Mouse (Mus musculus) spleen, adult 2 months (tissue): Measurements from ENCODE around the gene Thsd1. TPM values are rescaled to one million over a fixed set of nuclear protein-coding genes. Genes with fewer than 3 reads are reported as not detected.

Experiments
- DNase-seq, 2 experiments: peaks; one replicate each; pipeline versions ENCODE4 v3.0.0 to v3.0.0-alpha.2; 2012 to 2021; ENCODE audit warnings: low spot score in 2 of 2, low read depth in 1 of 2
- H3K27ac ChIP-seq: fragments of 200-500 bp; 2 replicates; pipeline ENCODE4 v1.5.1; 2012; ENCODE audit warnings: low read length, inconsistent platforms; ENCODE audit not compliant: insufficient read depth
- H3K27me3 ChIP-seq: fragments of 200-500 bp; 2 replicates; pipeline ENCODE4 v1.6.1; 2012; ENCODE audit warnings: mild to moderate bottlenecking, moderate library complexity, low read length, inconsistent platforms; ENCODE audit not compliant: control insufficient read depth, insufficient read depth
- H3K36me3 ChIP-seq: fragments of 200-500 bp; 2 replicates; pipeline ENCODE4 v1.6.1; 2012; ENCODE audit warnings: mild to moderate bottlenecking, low read length, inconsistent platforms; ENCODE audit not compliant: control insufficient read depth, insufficient read depth
- H3K4me1 ChIP-seq: fragments of 200-500 bp; 2 replicates; pipeline ENCODE4 v1.6.1; 2011; ENCODE audit warnings: inconsistent platforms; ENCODE audit not compliant: control insufficient read depth, insufficient read depth, insufficient read length
- H3K4me3 ChIP-seq: fragments of 200-500 bp; 2 replicates; pipeline ENCODE4 v1.5.1; 2011; ENCODE audit warnings: mild to moderate bottlenecking, inconsistent platforms; ENCODE audit not compliant: insufficient read depth, insufficient read length; ENCODE audit errors: extremely low read depth
- CTCF ChIP-seq: fragments of 200-500 bp; IDR thresholded peaks from 2 replicates; pipeline ENCODE4 v1.5.1; 2011; ENCODE audit warnings: mild to moderate bottlenecking, inconsistent platforms; ENCODE audit not compliant: insufficient read depth, insufficient read length, insufficient replicate concordance; ENCODE audit errors: extremely low read depth
- POLR2A ChIP-seq: fragments of 200-500 bp; IDR thresholded peaks from 2 replicates; pipeline ENCODE4 v1.6.1; 2011; ENCODE audit warnings: low read depth, low read length, inconsistent platforms
- WGBS: fragments of 180-500 bp; shearing (Covaris S2); methylation state at CpG from one replicate; pipeline ENCODE4 v1.1.7; 2018; 5-methylcytosine and 5-hydroxymethylcytosine counted together
- polyA plus RNA-seq: library from polyadenylated mRNA; depleted of rRNA; stranded (reverse); fragments of >200 nt; gene quantifications from 2 replicates; pipeline ENCODE4 v1.2.3, GENCODE M21; 2012

The Thsd1 gene
- polyA plus RNA-seq, 1 experiment: 2.3 TPM

GRCm38 (mm10) chr8:22242986-22243385 lies 15.9 kb downstream of the Thsd1 start:
- Histone ChIP-seq H3K36me3 (no peaks in the 10 kb centered on the region), H3K27me3 (no peaks in the 10 kb centered on the region), H3K27ac (no peak overlapping the region), H3K4me1 (no peaks in the 10 kb centered on the region), H3K4me3 (no peak overlapping the region)
- WGBS: 96% methylated on average over 9 of the region's 9 CpGs
- no peak for DNase-seq
- TF ChIP-seq POLR2A (no peak), CTCF (no peak)

- H3K27ac ChIP-seq: no peak overlapping the region
- WGBS: 73% methylated on average over 1 of the region's 1 CpGs
- no peaks in the 10 kb centered on the region for H3K36me3 ChIP-seq
- H3K4me3 ChIP-seq: no peak overlapping the region
- TF ChIP-seq CTCF (no peak), POLR2A (no peak)
- no peaks in the 10 kb centered on the region for H3K4me1 ChIP-seq
- no peaks in the 10 kb centered on the region for H3K27me3 ChIP-seq
- no peak for DNase-seq
These were observed 18.6 kb downstream of the Thsd1 start for GRCm38 (mm10) chr8:22245663-22246062.

GRCm38 (mm10) chr8:22247956-22248355 lies 20.8 kb downstream of the Thsd1 start:
- H3K27me3 ChIP-seq: no peaks in the 10 kb centered on the region
- no peak overlapping the region for H3K27ac ChIP-seq
- no peaks in the 10 kb centered on the region for H3K36me3 ChIP-seq
- WGBS: 93% methylated on average over 12 of the region's 12 CpGs
- H3K4me3 ChIP-seq: no peak overlapping the region
- H3K4me1 ChIP-seq: no peaks in the 10 kb centered on the region
- no peak for DNase-seq
- TF ChIP-seq POLR2A (no peak), CTCF (no peak)

GRCm38 (mm10) chr8:22249080-22249479 lies 22.0 kb downstream of the Thsd1 start:
- TF ChIP-seq CTCF (no peak), POLR2A (no peak)
- no peak overlapping the region for H3K27ac ChIP-seq
- DNase-seq: no peak
- H3K4me3 ChIP-seq: no peak overlapping the region
- H3K36me3 ChIP-seq: no peaks in the 10 kb centered on the region
- 80% methylated on average over 9 of the region's 9 CpGs for WGBS
- no peaks in the 10 kb centered on the region for H3K4me1 ChIP-seq
- no peaks in the 10 kb centered on the region for H3K27me3 ChIP-seq

GRCm38 (mm10) chr8:22258946-22259450 lies 31.9 kb downstream of the Thsd1 start:
- TF ChIP-seq POLR2A (no peak), CTCF (no peak)
- Histone ChIP-seq H3K4me3 (no peak overlapping the region), H3K27ac (no peak overlapping the region), H3K4me1 (no peaks in the 10 kb centered on the region), H3K27me3 (no peaks in the 10 kb centered on the region), H3K36me3 (no peaks in the 10 kb centered on the region)
- DNase-seq: no peak
- WGBS: 94% methylated on average over 18 of the region's 18 CpGs

- Histone ChIP-seq H3K4me3 (no peak overlapping the region), H3K36me3 (no peaks in the 10 kb centered on the region), H3K27me3 (no peaks in the 10 kb centered on the region), H3K27ac (no peak overlapping the region), H3K4me1 (no peaks in the 10 kb centered on the region)
- no peak for TF ChIP-seq POLR2A
- TF ChIP-seq CTCF: no peak
- WGBS: 86% methylated on average over 12 of the region's 12 CpGs
- DNase-seq: no peak
These were observed 32.4 kb downstream of the Thsd1 start for GRCm38 (mm10) chr8:22259531-22259930.

- 57% methylated on average over 9 of the region's 9 CpGs for WGBS
- no peak for DNase-seq
- no peaks in the 10 kb centered on the region for H3K36me3 ChIP-seq
- H3K4me1 ChIP-seq: no peaks in the 10 kb centered on the region
- no peak for TF ChIP-seq CTCF
- no peak for TF ChIP-seq POLR2A
- H3K4me3 ChIP-seq: no peak overlapping the region
- H3K27ac ChIP-seq: no peak overlapping the region
- no peaks in the 10 kb centered on the region for H3K27me3 ChIP-seq
These were observed 33.1 kb downstream of the Thsd1 start for GRCm38 (mm10) chr8:22260091-22260722.
